Mouse (Mus musculus) megakaryocyte progenitor cell, adult 5-6 weeks (primary cell): ENCODE data around the gene Fgg. TPM values are rescaled to one million over a fixed set of nuclear protein-coding genes. Genes with fewer than 3 reads are reported as not detected.

Experiments
- total RNA-seq, 2 experiments: library from RNA; stranded (forward) in 1 of 2; stranded (reverse) in 1 of 2; fragments of 157-497, 149-512 nt in 1 of 2; fragments of 200-1000 nt in 1 of 2; gene quantifications; 2 replicates each; pipeline versions ENCODE4 v1.2.3 to v1.2.4; 2015 to 2017

Fgg gene
- total RNA-seq, 2 experiments from 2014 or later, result not detected

Other genes starting within 250 kb of the Fgg start
- gene Rbm46, start 131.2 kb upstream of the Fgg start, total RNA-seq (2015), result not detected in 2 replicates
- gene Rbm46, start 131.2 kb upstream of the Fgg start, total RNA-seq (2017), result not detected in 2 replicates
- gene Lrat, start 103.8 kb upstream of the Fgg start, total RNA-seq (2015), result not detected in 2 replicates
- gene Lrat, start 103.8 kb upstream of the Fgg start, total RNA-seq (2017), result not detected in 2 replicates
- not detected in 2 replicates for gene Fga, start 18.4 kb downstream of the Fgg start, total RNA-seq (2015)
- not detected in 2 replicates for gene Fga, start 18.4 kb downstream of the Fgg start, total RNA-seq (2017)
- not detected in 2 replicates for gene Fgb, start 42.1 kb downstream of the Fgg start, total RNA-seq (2015)
- not detected in 2 replicates for gene Fgb, start 42.1 kb downstream of the Fgg start, total RNA-seq (2017)
- gene Plrg1, start 47.8 kb downstream of the Fgg start, total RNA-seq (2015), result 42.4 and 51.2 TPM in 2 replicates
- gene Plrg1, start 47.8 kb downstream of the Fgg start, total RNA-seq (2017), result 81.3 and 83.9 TPM in 2 replicates
- not detected in 2 replicates for gene Dchs2, start 120.2 kb downstream of the Fgg start, total RNA-seq (2015)
- not detected in 2 replicates for gene Dchs2, start 120.2 kb downstream of the Fgg start, total RNA-seq (2017)